Mouse (Mus musculus) urinary bladder, adult 2 months (tissue): ENCODE data around the gene Nudt2. TPM values are rescaled to one million over a fixed set of nuclear protein-coding genes. Genes with fewer than 3 reads are reported as not detected.
A peak's percentile ranks its signal among the peaks of the same experiment; 100 is the strongest.

Experiments
- DNase-seq: peaks from one replicate; pipeline ENCODE4 v3.0.0; 2022; ENCODE audit warnings: low spot score
- polyA plus RNA-seq: library from polyadenylated mRNA; depleted of rRNA; stranded (reverse); fragments of >200 nt; gene quantifications from 2 replicates; pipeline ENCODE4 v1.2.3, GENCODE M21; 2012

Nudt2 gene
- polyA plus RNA-seq, 1 experiment: 34.6 TPM

DNA sequence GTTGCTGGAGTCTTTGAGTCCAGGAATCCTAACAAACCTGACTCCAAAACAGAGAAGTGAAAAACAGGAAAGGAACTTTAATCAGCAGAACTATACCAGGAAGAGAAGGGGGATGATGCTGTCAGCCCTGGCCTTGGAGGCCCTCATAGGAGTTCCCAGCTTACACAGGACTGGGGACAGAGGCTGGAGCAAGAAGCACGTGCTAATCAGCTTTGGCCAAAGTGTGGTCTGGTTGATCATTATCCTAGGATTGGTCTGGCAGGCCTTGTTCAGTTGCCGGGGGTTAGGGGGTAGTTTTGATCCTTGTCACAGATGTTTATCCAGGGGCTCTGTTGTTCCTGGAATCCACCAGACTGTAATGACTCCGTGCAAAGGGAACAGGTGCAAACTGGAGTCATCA lies 29.4 kb downstream of the Nudt2 start:
- DNase-seq: no peak

DNA sequence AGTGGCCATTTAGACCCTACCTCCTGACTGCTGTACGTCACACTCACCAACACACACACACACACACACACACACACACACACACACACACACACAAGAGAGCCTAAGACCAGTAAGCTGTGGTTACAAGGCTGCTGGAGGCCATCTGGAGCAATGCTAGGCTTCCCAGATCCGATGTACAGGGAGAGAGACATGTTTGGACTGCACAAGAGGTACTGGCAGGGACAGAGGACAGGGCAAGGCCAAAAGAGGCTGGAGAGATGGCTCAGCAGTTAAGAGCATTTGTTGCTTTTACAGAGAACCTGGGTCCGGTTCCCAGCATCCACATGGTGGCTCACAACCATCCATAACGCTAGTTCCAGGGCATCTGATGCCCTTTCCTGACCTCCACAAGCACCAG lies 30.1 kb downstream of the Nudt2 start:
- DNase-seq: no peak

DNA sequence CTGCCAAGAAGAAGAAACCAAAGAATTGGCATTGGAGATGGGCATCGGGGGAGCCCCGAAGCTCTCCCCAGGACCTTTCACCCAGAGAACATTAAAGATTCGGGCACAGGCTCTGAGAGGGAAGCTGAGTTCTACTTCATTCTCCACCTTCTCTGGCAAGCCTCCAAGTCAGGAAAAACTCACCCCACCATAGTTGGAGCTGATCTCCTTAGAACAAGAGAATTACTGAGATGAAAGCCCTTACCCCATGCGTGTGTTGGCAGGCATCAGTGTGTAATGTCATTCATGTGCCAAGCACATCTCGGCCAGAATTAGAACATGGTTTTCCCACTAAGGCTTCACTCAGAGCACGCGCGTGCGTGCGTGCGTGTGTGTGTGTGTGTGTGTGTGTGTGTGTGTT lies 30.9 kb downstream of the Nudt2 start:
- DNase-seq: no peak

DNA sequence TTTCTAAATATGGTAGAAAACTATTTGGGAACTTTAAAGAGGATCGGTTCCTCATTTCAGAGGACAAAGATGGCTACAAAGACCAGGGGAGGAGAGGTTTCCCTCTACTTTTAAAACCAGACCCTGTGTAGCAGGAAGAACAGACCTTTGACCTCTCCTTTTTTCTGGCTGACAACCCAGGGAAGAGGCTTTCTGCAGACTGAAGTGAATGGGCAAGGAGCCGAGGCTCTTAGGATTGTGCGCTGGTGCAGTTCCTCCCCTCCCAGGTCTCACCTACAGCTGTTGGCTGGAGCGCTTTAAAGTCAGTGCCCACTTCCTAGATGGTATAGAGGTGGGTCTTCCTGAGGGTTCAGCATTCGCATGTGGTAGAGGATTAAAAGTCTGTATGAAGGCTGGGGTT lies 32.1 kb downstream of the Nudt2 start:
- no peak for DNase-seq

GRCm38 (mm10) chr4:41497579-41497978 lies 32.6 kb downstream of the Nudt2 start:
- DNase-seq: no peak

GRCm38 (mm10) chr4:41497995-41498845 lies 33.3 kb downstream of the Nudt2 start:
- no peak for DNase-seq

DNA sequence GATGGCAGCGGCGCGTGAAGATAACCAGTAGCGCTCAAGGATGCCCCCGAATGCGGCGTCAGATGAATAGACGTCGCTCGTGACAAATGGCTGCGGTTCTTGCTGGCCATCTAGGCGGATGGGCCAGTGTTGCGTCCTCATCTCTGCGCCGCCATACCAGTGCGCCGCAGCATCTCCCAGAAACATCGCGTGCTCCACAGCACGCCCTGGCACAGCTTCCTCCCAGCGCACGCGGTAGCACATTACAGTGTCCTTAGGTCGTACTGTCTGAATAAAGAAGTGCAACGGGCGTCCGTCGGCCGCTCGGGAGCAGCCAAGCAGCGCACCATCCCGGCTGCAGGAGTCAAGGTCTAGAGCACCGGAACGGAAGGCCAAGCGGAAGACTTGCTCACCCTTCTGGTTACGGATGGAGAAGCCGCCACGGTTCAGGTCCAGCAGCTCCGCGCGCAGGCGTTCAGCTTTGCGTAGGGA lies 34.0 kb downstream of the Nudt2 start:
- no peak for DNase-seq

DNA sequence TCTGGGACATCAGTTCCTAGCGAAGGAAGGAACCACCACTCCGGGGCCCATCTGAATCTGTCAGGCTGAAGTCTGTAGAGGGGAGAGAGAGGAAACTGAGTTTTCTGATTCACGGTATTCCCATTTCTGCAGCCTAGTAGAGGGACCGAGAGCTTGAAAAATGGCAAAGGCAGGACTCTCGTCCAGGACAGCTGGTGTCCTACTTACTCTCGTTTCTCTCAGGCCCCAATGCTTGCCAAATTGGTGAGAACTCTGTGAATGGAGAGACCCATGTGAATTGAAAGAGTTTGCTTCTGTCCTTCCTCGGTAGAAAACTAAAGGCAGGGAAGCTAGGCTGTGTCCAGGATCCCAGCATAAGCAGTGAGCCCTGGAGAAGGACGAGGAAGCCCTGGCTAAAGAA lies 34.7 kb downstream of the Nudt2 start:
- no peak for DNase-seq

DNA sequence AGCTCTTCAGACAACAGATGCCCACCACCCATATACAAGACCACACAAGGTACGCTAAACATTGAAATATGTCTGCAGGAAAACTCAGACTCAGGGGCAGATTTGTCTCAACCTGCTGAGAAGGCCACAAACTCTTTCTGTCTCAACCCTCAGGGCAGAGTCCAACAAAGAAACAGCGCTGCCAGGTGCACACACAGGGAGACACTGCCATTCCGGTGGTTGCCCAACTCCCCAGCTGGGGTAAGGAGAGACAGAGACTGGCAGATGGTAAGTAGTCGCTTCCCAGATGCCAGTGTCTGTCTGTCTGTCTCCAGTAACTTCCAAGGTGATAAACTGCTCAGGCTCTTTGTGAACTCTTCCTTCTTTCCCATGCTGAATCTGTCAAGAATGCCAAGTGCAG lies 35.8 kb downstream of the Nudt2 start:
- DNase-seq: no peak

DNA sequence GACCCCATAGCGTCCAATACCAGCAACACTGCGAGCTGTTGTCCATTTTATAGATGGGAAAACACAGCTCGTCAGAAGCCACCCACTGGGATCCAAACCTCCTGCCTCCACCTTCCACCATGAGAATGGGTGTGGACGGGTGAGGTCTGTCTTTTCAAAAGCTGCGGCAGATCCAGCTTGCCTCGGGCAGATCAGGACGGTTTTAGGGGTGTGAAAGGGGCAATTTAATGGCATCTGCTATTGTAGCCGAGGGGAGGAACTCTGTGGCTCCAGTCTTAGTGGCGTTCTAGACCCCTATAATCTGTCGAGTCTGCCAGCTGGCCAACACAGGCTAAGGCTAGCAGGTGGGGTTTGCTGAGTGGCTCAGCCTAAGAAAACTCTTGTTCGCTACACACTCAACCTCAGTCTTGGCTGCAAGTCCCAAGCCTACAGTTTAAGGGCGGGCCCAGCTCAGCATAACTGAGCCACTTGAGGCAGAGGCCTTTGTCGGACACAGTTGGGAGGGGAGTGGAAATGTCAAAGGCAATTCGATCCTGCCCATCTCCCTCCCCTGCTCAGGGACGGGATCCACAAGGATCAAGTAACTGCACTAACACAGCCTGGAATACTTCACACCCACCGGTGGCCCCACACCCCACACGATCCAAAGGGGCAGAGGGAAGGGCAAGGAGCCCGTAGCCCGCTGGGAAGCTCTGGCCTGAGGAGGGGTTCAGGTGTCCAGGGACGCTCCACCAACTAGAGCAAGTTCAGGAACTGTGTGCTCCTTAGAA lies 37.4 kb downstream of the Nudt2 start:
- no peak for DNase-seq

- peak; percentile 88 for DNase-seq
These were observed 38.0 kb downstream of the Nudt2 start, which contains the start of gene AI464131 for GRCm38 (mm10) chr4:41502986-41503412. Gene AI464131, minus strand, starts transcription at chr4:41503076.

- DNase-seq: no peak
These were observed 39.4 kb downstream of the Nudt2 start for GRCm38 (mm10) chr4:41504325-41504724.

GRCm38 (mm10) chr4:41505131-41505551 lies 40.2 kb downstream of the Nudt2 start:
- DNase-seq: no peak

DNA sequence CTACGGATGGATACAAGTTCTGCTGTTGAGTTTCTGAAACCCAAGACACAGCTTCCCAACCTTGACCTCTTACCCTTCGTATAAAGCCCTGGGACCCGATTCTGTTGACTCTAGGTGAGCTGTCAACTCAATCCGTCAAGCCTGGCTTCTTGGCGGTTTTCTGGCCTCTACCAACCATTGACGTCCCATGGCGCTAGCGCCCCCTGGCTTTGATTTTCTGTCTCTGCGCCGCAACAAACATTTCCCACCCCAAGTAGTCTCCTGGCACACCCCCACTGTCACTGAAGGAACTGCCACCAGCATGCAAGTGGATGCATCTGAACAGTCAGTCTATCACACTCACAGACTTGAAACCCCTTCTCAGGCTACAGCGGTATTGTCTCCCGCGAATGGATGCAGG lies 41.2 kb downstream of the Nudt2 start:
- DNase-seq: no peak

GRCm38 (mm10) chr4:41506906-41507305 lies 42.0 kb downstream of the Nudt2 start:
- DNase-seq: peak; percentile 65

- DNase-seq: no peak
These were observed 42.5 kb downstream of the Nudt2 start for GRCm38 (mm10) chr4:41507326-41507924.

GRCm38 (mm10) chr4:41507998-41508397 lies 43.0 kb downstream of the Nudt2 start:
- DNase-seq: no peak

DNA sequence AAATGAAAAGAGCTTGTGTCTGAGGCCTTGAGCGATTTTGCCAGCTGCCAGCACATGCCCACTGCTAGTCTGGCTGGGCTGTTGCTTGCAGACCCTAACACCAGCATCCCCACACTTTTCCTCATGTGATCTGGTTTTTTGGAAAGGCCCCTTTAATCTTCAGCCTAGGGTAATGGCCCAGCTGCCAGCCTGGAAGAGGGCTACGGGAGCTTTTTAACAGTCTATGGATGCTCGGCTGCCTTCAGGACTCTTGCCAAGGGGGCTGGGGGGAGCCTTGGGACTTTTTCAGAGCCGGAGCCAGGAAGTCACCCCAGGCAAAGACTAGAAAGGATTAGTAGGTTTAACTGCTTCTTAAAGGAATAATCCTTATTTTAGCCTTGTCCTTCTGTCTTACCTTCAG lies 48.4 kb downstream of the Nudt2 start:
- no peak for DNase-seq

DNA sequence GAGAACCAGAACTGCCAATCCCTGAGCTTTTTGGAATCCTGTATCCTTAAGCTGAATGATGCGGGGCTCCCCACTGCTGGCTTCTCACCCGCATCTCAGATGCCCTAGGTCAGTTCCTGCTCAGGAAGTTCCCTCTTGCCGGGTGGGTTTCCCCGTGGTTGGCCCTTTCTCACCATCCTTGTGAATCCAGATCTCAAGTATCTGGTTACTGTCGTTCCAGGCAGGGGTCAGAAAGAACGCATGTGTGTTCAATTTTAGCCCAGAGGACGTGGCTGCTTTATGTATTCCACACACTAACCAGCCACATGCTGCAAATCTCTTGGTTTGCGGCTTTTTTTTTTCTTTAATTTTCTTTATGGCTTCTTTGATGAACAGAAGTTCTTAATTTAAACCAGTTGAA lies 48.8 kb downstream of the Nudt2 start:
- no peak for DNase-seq

DNA sequence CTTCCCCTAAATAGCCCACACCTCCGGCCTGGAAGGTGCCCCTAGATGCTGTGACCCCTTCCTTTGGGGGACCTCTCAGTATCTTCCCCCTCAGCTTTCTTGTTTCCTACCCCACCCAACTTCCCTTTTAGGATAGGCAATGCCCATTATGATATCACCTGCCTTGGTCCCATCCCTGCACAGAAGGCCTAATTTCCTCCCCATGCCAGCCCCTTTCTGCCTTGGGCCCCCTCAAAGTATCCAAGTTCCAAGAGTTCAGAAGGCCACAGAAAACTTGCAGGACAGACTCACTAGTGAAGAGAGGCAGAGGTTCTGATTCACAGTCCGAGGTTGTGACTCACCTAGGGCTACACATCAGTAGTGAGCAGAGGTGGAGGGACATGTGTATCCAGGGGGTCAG lies 52.3 kb downstream of the Nudt2 start, which contains the start of gene 1110017D15Rik:
Gene 1110017D15Rik, minus strand, starts transcription at position 101 of the 400 bp plus-strand sequence.
- DNase-seq: no peak

GRCm38 (mm10) chr4:41518349-41518748 lies 53.4 kb downstream of the Nudt2 start:
- no peak for DNase-seq

DNA sequence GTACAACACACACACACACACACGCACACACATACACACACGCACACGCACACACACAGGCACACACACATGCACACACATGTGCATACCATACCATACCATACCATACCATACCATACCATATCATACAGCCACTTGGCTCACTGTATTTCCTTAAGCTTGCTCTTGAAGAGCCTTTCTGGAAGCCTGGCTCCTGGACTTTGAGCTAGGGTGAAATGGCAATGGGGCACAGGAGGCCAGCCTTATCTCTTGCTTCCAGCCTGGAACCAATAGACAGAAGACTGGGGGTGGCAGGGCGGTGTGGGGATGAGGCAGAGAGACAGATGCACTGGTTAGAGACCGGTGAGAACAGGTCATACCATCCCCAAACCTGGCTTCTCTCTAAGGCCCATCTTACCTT lies 54.2 kb downstream of the Nudt2 start:
- DNase-seq: no peak
